Mouse (Mus musculus) right cerebral cortex, adult 18-20 months (tissue): ENCODE measurements around the gene Kdm2b.
A peak's percentile ranks its signal among the peaks of the same experiment; 100 is the strongest.

Experiments
- DNase-seq: peaks from one replicate; pipeline ENCODE4 v3.0.0; 2022; ENCODE audit warnings: mixed read lengths

Gene Kdm2b

DNA sequence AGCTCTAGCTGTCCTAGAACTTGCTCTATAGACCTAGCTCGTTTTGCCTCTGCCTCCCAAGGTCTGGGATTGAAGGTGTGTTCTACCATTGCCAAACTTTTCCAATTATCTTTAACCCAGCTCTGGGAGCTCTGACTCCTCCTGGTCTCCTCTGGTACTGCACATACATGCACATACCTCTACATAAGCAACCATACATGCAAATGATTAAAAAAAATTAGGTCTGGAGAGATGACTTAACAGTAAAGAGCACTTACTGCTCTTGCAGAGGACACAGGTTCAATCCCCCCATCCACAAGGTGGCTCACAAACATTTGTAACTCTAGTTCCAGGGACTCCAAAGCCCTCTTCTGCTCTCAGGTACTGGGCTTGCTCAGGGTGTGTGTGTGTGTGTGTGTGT, 165.6 kb downstream of the Kdm2b start:
- no peak for DNase-seq

DNA sequence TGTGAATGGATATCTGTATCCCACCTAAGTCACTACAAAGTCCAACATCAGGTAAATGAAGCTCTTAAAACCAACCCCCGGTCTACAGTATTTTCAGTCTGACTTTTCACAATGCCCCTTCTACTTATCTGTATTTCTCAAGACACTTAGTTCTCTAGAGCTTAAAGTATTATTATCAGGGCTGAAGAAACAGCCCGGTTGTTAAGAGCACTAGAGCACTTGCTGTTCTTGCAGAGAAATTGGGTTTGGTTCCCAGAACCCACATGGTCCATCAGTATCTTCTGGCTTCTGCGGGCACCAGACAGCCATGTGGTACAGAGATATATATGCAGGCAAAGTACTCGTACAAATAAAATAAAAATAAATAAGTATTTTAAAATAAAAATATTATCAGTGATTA, 167.2 kb downstream of the Kdm2b start:
- DNase-seq: no peak

DNA sequence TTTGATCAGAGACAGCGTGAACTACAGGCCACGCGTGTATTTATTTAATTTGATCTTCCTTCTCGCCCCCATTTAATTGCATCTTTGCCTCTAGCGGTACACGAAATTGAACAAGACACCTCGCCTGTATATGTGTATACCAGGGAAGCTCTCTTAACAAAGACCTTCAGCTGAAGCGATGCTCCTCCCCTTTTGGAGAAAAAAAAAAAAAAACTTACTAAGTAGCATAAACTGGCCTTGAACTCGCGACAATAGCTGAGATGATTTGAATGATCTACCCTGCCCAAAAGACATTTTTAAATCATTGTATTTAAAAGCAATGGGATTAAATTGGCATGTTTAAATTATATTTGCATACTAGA, 168.1 kb downstream of the Kdm2b start:
- no peak for DNase-seq

DNA sequence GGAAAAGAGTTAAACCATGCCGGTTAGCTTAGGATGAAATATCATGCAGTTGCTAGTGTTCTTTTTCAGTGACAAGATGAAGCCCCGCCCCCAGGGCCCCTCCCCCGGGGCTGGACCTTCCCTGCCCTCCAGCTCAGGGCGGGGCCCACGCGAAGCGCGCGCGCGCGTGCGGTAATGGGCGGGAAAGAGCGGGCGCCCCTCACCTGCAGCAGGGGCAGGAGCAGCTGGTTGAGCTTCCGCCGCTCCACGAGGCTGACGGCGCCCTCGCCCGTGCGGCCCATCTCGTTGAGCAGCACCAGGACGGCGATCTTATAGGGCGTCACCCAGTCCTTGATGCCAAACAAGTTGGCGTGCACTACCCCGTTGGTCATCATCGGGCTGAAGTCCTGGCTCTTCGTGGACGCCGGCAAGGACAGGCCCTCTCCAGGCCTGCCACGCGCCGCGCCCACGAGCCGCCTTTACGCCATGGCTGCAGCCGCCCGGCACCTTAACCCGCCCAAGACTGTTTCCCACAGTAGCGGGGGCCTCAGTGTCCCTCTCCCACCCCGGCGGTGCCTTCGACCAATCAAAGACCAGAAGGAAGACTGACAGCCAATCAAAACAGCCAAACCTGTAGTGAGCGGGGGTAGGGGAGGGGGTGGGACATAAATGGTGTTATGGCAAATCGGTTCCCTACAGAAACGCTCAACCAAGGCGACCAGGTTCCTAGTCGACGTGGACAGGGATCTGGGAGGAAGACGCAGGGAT, 168.7 kb downstream of the Kdm2b start, which contains the start of gene Anapc5:
Gene Anapc5 (minus strand): TSS at position 563 of the 747 bp plus-strand sequence.
- peak; percentile 93 for DNase-seq
